Mouse (Mus musculus) forebrain, postnatal 0 days (tissue): ENCODE results near the gene Itgb7. TPM values are rescaled to one million over a fixed set of nuclear protein-coding genes. Genes with fewer than 3 reads are reported as not detected.
"Not testable (repeated sequence)": the region's sequence is repeated elsewhere in the genome, so short reads cannot be mapped to it uniquely, and the experiment has no call there.

Experiments used
- ATAC-seq: fragments of 200-750 bp; cut with Nextera tagmentation; 2 replicates; pipeline ENCODE4 v1.8.0; 2017; ENCODE audit warnings: mild to moderate bottlenecking, moderate library complexity
- DNase-seq: peaks from one replicate; pipeline ENCODE4 v3.0.0-alpha.2; 2015
- H3K27ac ChIP-seq: fragments of 300-500 bp; sonication (generic); 2 replicates; pipeline ENCODE4 v1.5.1; 2014; ENCODE audit warnings: low read depth, mild to moderate bottlenecking, antibody characterized with exemption, low read length, moderate library complexity, mixed read lengths
- H3K27me3 ChIP-seq: fragments of 300-500 bp; sonication (generic); 2 replicates; pipeline ENCODE4 v1.6.1; 2014; ENCODE audit warnings: mild to moderate bottlenecking, low read length, mixed read lengths; ENCODE audit not compliant: insufficient read depth
- H3K36me3 ChIP-seq: fragments of 300-500 bp; sonication (generic); 2 replicates; pipeline ENCODE4 v1.6.1; 2014; ENCODE audit warnings: mild to moderate bottlenecking, moderate library complexity; ENCODE audit not compliant: insufficient read depth
- H3K4me1 ChIP-seq: fragments of 300-500 bp; sonication (generic); 2 replicates; pipeline ENCODE4 v1.6.1; 2014; ENCODE audit warnings: antibody characterized with exemption; ENCODE audit not compliant: insufficient read depth
- H3K4me2 ChIP-seq: fragments of 300-500 bp; sonication (generic); 2 replicates; pipeline ENCODE4 v1.6.1; 2014; ENCODE audit warnings: low read depth, mild to moderate bottlenecking, moderate library complexity
- H3K4me3 ChIP-seq: fragments of 300-500 bp; sonication (generic); 2 replicates; pipeline ENCODE4 v1.5.1; 2014; ENCODE audit warnings: low read depth, low read length, mixed read lengths
- H3K9ac ChIP-seq: fragments of 300-500 bp; sonication (generic); 2 replicates; pipeline ENCODE4 v1.6.1; 2014; ENCODE audit warnings: mild to moderate bottlenecking
- H3K9me3 ChIP-seq: fragments of 300-500 bp; sonication (generic); 2 replicates; pipeline ENCODE4 v1.6.1; 2016; ENCODE audit warnings: low read length
- CTCF ChIP-seq: sonication (generic); IDR thresholded peaks from 2 replicates; pipeline ENCODE4 v1.5.1; 2016; ENCODE audit warnings: antibody characterized with exemption, control low read depth, low read depth
- WGBS: fragments of 180-500 bp; shearing (Covaris S2); extraction: QIAGEN DNeasy Blood & Tissue Kit; methylation state at CpG from one replicate; pipeline ENCODE4 v1.1.7; 2014; 5-methylcytosine and 5-hydroxymethylcytosine counted together
- polyA plus RNA-seq: library from polyadenylated mRNA; unstranded; fragments of >200 nt; fragmentation: Nextera tagmentation; extraction: Ambion mirVana; gene quantifications from 2 replicates; pipeline ENCODE4 v1.2.1, GENCODE M21; 2015
- total RNA-seq: library from RNA; depleted of rRNA; stranded (reverse); fragments of >200 nt; gene quantifications from 2 replicates; pipeline ENCODE4 v1.2.3, GENCODE M21; 2014

The Itgb7 gene
- total and polyA plus RNA-seq, 2 experiments from 2014 or later = 0.75 to 2.4 TPM

DNA sequence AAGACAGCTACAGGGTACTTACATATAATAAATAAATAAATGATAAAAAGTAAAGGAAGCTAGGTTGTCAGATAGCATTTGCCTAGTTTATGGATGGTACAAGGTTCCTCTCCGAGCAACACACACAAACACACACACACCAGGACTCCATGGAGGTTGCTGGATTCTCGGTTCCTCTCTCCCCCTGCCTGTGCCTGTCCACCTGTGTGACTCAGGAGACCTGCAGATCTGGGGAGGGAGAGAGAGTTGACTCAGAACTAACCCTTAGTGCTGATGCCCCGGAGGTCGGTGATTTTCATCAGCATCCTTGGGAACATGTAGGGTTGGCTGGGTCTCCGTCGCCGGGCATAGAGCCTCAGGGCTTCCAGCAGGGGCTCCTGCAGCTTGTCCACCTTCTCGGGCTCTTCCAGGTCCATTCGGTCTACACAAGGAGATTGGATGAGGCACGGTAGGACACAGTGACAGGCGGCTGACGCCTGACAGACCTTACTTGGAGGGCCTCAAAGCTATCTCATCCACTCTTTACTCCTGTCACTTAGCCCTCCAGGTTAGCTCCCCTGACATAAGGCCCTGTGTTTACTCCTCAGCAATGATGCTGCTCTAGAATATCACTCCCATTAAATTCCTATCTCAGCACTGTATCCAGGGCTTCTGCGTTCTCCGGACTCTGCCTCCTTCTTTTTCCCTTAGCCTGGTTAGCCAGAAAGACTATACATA is 7.0 kb upstream of the Itgb7 start:
- no peak for TF ChIP-seq CTCF
- no peaks in the 10 kb centered on the region for H3K27me3 ChIP-seq

DNA sequence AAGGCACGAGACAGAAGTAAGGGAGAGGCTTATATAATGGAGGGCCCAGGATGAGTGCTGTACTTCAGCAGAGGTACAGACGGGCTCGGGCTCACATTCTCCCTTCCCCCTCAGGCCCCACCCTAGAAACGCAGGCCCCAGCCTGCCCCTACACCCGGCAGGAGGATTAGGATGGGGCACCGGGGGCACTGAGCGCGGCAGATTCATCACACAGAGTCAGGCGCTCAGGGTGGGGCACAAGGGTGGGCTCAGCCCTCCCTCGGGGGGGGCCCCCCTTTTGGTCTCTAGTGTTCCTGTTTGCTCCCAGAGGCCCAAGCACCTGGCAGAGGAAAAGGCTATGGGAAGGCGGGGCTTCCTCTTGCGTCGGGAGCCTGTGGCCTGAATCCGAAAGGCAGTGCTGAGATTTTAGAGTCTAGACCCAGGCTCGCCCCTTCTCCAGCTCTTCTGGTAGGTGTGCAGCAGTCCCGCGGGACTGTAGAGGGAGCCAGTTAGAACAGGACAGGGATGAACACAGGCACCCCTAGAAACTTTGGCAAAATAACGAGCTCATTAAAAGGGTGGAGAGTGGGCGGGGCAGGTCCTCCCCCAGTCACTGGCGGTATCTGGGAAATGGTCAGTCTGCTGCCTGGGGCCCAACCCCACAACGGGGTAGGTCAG is 3.8 kb upstream of the Itgb7 start:
- no peak for ATAC-seq

More for the DNA sequence above, 7.0 kb upstream of the Itgb7 start:
- H3K4me1 ChIP-seq = peaks cover 6% of the 10 kb centered on the region; the same call in 1 of the 2 replicates
- H3K4me3 ChIP-seq = no peak overlapping the region
- DNase-seq = no peak
- 86% methylated on average over 14 of the region's 14 CpGs for WGBS
- no peak overlapping the region for H3K4me2 ChIP-seq
- no peaks in the 10 kb centered on the region for H3K9me3 ChIP-seq
- no peak for ATAC-seq
- H3K27ac ChIP-seq = no peak overlapping the region
- H3K36me3 ChIP-seq = peaks cover 10% of the 10 kb centered on the region; the same call in 1 of the 2 replicates
- H3K9ac ChIP-seq = no peak overlapping the region

DNA sequence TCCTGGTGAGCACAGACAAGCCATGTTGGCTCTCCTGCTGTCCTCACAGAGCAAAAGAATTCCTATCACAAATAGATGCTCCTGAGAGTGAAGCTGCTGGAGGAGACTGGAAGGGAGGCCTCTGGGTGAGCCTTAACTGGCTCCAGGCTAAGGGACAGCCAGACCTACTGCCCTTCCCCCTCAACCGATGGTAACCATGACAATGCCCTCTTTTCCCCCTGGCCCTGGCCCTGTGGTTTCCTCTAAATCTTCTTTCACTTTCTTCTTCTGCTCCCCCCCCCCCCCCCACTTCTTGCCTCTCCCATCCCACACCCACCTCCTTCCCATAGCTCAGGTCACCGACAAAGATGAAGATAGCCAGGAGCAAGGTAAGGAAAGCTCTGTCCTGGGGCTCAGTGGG is 2.2 kb upstream of the Itgb7 start:
- DNase-seq = no peak
- no peaks in the 10 kb centered on the region for H3K9me3 ChIP-seq
- no peak for ATAC-seq
- no peaks in the 10 kb centered on the region for H3K27me3 ChIP-seq
- WGBS = 33% methylated on average over 2 of the region's 2 CpGs
- no peak overlapping the region for H3K4me3 ChIP-seq
- H3K36me3 ChIP-seq = 0 out of 2 replicates have a peak, but pooled peaks cover 6% of the 10 kb centered on the region
- H3K9ac ChIP-seq = no peak overlapping the region
- H3K27ac ChIP-seq = no peak overlapping the region
- no peak overlapping the region for H3K4me2 ChIP-seq
- H3K4me1 ChIP-seq = no peaks in the 10 kb centered on the region
- no peak for TF ChIP-seq CTCF

More for the DNA sequence above, 3.8 kb upstream of the Itgb7 start:
- Histone ChIP-seq H3K4me2 (no peak overlapping the region), H3K9ac (no peak overlapping the region), H3K4me1 (no peaks in the 10 kb centered on the region), H3K36me3 (peaks cover 10% of the 10 kb centered on the region; the same call in 1 of the 2 replicates), H3K27me3 (no peaks in the 10 kb centered on the region), H3K4me3 (no peak overlapping the region), H3K27ac (no peak overlapping the region), H3K9me3 (no peaks in the 10 kb centered on the region)
- WGBS = 17% methylated on average over 21 of the region's 21 CpGs
- DNase-seq = no peak
- TF ChIP-seq CTCF = no peak

DNA sequence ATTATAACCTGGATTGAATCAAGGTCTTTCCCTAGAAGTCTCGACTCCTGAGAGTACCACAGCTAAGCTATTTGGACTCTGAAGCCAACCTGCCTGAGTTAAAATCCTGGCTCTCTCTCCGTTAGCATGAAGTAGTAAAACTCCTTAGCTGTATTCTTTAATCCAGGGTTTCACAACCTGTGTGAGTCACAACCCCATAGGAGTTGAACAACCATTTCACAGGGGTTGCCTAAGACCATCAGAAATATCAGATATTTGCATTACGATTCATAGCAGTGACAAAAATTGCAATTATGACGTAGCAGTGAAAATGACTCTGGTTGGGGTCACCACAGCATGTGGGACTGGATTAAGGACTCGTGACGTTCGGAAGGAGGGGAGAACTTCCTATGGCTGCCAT is 1.0 kb upstream of the Itgb7 start:
- Histone ChIP-seq H3K27me3 (no peaks in the 10 kb centered on the region), H3K4me3 (no peak overlapping the region), H3K27ac (no peak overlapping the region), H3K4me2 (no peak overlapping the region), H3K9me3 (no peaks in the 10 kb centered on the region), H3K4me1 (no peaks in the 10 kb centered on the region), H3K9ac (no peak overlapping the region), H3K36me3 (0 out of 2 replicates have a peak, but pooled peaks cover 3% of the 10 kb centered on the region)
- WGBS = 88% methylated on average over 7 of the region's 7 CpGs
- no peak for TF ChIP-seq CTCF
- ATAC-seq (no peak), DNase-seq (no peak)

DNA sequence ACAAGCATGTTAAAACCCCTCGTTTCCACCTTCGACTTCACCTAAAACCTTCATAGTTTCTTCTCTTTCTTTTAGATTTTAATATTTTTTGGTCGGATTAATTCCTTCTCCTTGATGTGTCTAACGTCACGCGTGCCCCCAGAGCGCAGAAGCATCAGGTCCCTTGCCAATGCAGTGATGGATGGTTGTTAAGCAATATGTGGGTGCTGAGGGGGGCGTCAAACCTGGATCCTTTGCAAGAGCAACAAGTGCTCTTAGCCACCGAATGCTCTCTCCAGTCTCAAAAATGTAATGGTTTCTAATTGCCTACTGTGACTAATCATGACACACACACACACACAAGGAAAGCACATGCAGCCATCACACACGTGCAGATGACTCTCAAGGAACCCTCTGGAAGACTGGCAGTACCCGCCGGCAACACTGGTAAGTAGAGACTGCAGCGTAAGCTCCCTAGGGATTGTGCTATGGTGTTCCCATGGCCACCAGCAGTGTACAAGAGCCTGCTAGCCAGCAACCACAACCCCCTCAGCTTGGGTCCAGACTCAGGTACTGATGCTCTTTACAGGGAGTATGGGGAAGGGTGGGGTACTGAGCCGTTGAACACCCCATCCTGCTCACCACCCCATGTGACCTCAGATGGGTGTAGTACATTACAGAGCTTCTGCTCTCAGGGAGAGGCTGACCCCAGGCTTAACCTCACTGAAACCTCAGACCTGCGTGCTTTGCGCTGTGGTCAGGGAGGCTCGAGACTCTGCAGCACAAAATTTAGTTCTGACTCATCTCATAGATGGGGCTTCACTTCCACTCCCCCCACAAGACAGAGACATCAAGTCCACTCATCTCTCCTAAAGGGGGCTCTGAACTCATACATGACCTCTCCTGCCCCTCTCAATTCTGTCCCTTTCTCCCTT is 1.1 kb downstream of the Itgb7 start:
- Histone ChIP-seq H3K9me3 (no peaks in the 10 kb centered on the region), H3K9ac (no peak overlapping the region), H3K27me3 (no peaks in the 10 kb centered on the region), H3K27ac (no peak overlapping the region), H3K36me3 (no peaks in the 10 kb centered on the region), H3K4me2 (no peak overlapping the region), H3K4me3 (no peak overlapping the region), H3K4me1 (no peaks in the 10 kb centered on the region)
- no peak for ATAC-seq
- no peak for DNase-seq
- no peak for TF ChIP-seq CTCF
- 82% methylated on average over 17 of the region's 17 CpGs for WGBS

DNA sequence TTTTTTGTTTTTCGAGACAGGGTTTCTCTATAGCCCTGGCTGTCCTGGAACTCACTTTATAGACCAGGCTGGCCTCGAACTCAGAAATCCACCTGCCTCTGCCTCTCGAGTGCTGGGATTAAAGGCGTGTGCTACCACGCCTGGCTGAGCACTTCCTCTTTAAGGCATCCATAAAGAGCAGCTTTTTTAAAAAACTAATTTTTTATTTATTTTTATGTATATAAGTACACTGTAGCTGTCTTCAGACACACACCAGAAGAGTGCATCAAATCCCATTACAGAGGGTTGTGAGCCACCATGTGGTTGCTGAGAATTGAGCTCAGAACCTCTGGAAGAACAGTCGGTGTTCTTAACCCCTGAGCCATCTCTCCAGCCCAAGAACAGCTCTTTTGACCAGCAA is 6.1 kb downstream of the Itgb7 start:
- not testable (repeated sequence) for H3K9ac ChIP-seq, H3K4me1 ChIP-seq, H3K9me3 ChIP-seq, ATAC-seq, H3K36me3 ChIP-seq, H3K4me2 ChIP-seq, H3K27ac ChIP-seq, H3K4me3 ChIP-seq, DNase-seq
- H3K27me3 ChIP-seq = peaks cover 14% of the 10 kb centered on the region; the same call in 1 of the 2 replicates
- 87% methylated on average over 6 of the region's 6 CpGs for WGBS
